Mouse (Mus musculus) erythroblast, embryonic 14.5 days (primary cell): ENCODE data around the gene Kif1b.

Source experiments
- GATA1 ChIP-seq: IDR thresholded peaks from 2 replicates; pipeline ENCODE4 v1.6.1; 2012; ENCODE audit warnings: low read length, inconsistent platforms, mixed read lengths
- TAL1 ChIP-seq: IDR thresholded peaks from 3 replicates; pipeline ENCODE4 v1.6.1; 2012; ENCODE audit warnings: low read length, inconsistent platforms, mixed read lengths

DNA sequence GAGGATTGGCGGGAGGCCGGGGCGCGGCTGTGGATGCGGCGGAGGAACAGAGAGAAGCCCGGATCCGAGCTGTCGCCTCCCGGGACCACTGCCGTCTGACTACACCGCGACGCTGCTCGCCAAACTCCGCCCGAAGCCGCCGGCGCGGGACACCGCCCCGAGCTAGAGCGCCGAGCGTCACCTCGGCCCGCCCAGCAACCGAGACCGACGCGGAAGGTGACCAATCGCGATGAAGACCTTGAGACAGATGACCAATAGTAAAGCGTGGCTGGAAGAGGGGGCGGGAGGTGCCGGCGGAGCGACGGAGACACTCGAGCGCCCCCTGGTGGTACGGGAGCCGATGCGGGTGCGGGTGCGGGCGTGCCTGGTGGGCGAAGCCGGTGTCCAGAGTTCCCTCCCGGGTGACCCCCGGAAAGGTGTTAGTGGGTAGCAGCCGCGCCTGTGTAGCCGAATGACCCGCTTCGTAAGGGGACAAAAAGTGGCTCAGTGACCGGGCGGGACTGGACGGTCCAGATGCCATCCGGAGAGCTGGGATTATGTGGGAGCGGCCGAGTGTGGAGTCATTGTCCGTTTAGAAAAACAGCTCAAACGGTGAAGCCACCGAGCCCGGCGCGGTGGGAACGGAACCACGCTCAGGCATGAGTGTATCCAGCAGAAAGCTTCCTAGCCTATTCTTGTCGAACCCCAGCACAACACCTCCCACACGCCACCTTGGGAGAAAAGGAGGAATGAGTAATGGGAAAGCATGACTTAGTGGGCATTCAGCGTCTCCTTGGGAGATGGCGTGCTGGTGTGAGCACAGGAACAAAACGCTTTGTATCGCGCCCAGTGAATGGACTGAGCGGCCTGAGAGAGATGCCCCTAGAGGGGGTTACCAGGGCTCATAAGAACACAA, at the start of gene Kif1b:
- TF ChIP-seq GATA1 (no peak), TAL1 (no peak)
